Mouse (Mus musculus) intestine, embryonic 14.5 days (tissue): ENCODE results near the gene Mx1. TPM values are rescaled to one million over a fixed set of nuclear protein-coding genes. Genes with fewer than 3 reads are reported as not detected.
A peak's percentile ranks its signal among the peaks of the same experiment; 100 is the strongest.

Experiments
- ATAC-seq: fragments of 200-750 bp; cut with Nextera tagmentation; replicated peaks from 2 replicates; pipeline ENCODE4 v1.8.0; 2017; ENCODE audit warnings: low read depth, moderate number of reproducible peaks, moderate TSS enrichment, moderate library complexity; ENCODE audit not compliant: low FRiP score, low TSS enrichment
- DNase-seq: peaks from one replicate; pipeline ENCODE4 v3.0.0-alpha.2; 2018; ENCODE audit warnings: low spot score
- H3K27ac ChIP-seq: fragments of 300-500 bp; sonication (generic); 2 replicates; pipeline ENCODE4 v1.5.1; 2014; ENCODE audit warnings: low read depth, mild to moderate bottlenecking, control low read depth
- H3K27me3 ChIP-seq: fragments of 300-500 bp; sonication (generic); replicated peaks from 2 replicates; pipeline ENCODE4 v1.6.1; 2014; ENCODE audit warnings: low read length, control low read depth; ENCODE audit not compliant: control insufficient read depth, insufficient read depth
- H3K36me3 ChIP-seq: fragments of 300-500 bp; sonication (generic); 2 replicates; pipeline ENCODE4 v1.6.1; 2014; ENCODE audit warnings: low read length, control low read depth; ENCODE audit not compliant: control insufficient read depth, insufficient read depth
- H3K4me1 ChIP-seq: fragments of 300-500 bp; sonication (generic); replicated peaks from 2 replicates; pipeline ENCODE4 v1.6.1; 2014; ENCODE audit warnings: low read length, control low read depth, mixed read lengths; ENCODE audit not compliant: control insufficient read depth, insufficient read depth
- H3K4me2 ChIP-seq: fragments of 300-500 bp; sonication (generic); 2 replicates; pipeline ENCODE4 v1.6.1; 2014; ENCODE audit warnings: low read length
- H3K4me3 ChIP-seq: fragments of 300-500 bp; sonication (generic); 2 replicates; pipeline ENCODE4 v1.5.1; 2014; ENCODE audit warnings: low read depth, low read length, control low read depth, mixed read lengths
- H3K9ac ChIP-seq: fragments of 300-500 bp; sonication (generic); 2 replicates; pipeline ENCODE4 v1.6.1; 2014; ENCODE audit warnings: mild to moderate bottlenecking, low read length
- H3K9me3 ChIP-seq: fragments of 300-500 bp; sonication (generic); 2 replicates; pipeline ENCODE4 v1.6.1; 2016; ENCODE audit warnings: low read length, control low read depth; ENCODE audit not compliant: control insufficient read depth
- WGBS: fragments of 180-500 bp; shearing (Covaris S2); extraction: QIAGEN DNeasy Blood & Tissue Kit; methylation state at CpG from one replicate; pipeline ENCODE4 v1.1.7; 2014; 5-methylcytosine and 5-hydroxymethylcytosine counted together
- polyA plus RNA-seq: library from polyadenylated mRNA; unstranded; fragments of >200 nt; fragmentation: Nextera tagmentation; extraction: Ambion mirVana; gene quantifications from 2 replicates; pipeline ENCODE4 v1.2.1, GENCODE M21; 2014

The Mx1 gene
- polyA plus RNA-seq, 1 experiment from 2014 or later: 0.31 TPM

DNA sequence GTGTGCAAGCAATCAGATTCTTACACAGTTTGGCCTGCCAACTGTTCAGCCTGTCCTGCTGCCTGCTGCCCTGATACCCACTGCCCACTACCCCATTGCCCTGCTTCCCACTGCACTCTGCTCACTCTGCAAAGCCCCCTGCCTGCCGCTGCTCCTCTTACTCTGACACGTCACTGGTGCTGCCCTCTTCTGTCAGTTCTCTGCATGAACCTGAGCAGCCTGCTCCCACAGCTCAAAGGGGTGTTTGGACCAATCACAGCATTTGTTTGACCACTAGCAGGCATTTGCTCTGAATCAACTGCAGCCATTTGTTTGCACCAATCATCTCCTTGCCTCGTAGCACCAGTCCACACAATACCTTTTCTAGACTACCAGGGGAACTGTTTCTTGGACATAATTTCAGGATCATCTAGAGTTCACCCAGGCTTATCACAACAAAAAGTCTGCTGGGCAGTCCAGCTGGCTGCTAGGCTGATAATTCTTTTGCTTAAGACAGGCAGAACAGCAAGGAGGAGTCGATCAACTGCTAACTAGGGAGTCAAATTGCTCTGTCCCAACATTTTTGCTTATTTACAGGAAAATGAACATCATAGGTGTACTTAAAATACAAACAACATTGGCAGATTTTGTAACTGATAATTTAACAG, 44.7 kb downstream of the Mx1 start:
- Histone ChIP-seq H3K27ac (no peak overlapping the region), H3K9ac (no peak overlapping the region), H3K4me1 (0 out of 2 replicates have a peak, but pooled peaks cover 3% of the 10 kb centered on the region), H3K36me3 (no peaks in the 10 kb centered on the region), H3K27me3 (no peaks in the 10 kb centered on the region), H3K4me2 (no peak overlapping the region), H3K4me3 (no peak overlapping the region), H3K9me3 (no peaks in the 10 kb centered on the region)
- DNase-seq: peak; percentile 69
- 8% methylated on average over 4 of the region's 4 CpGs for WGBS
- ATAC-seq: no peak; the same call in 1 of the 2 replicates

DNA sequence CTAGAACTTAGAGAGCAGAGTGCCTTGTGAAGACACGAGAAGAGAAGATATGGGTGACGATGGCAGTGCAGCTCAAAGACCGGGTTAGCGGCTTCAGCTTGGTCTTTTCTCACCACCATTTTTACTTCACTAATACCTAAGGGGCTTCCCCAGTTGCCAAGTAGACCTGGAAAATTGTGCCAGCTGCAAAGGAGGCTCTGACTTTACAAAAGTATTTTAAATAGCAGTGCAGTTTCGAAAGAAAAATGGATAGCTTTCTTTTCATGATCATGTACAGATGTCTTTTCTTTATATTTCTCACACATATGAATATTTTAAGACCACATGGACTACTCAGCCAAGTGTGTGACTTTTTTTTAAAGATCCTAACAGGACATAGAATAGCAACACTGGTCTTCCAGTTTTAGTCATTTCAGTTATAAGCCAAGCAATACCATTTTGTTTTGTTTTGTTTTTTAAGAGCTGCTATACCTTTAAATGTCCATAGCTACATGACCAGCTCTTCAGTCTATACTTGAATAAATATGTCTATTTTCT, 57.2 kb downstream of the Mx1 start:
- Histone ChIP-seq H3K4me1 (no peaks in the 10 kb centered on the region), H3K4me3 (no peak overlapping the region), H3K9me3 (no peaks in the 10 kb centered on the region), H3K36me3 (no peaks in the 10 kb centered on the region), H3K27me3 (no peaks in the 10 kb centered on the region), H3K9ac (no peak overlapping the region), H3K27ac (no peak overlapping the region), H3K4me2 (no peak overlapping the region)
- 94% methylated on average over 5 of the region's 5 CpGs for WGBS
- DNase-seq (no peak), ATAC-seq (no peak)

DNA sequence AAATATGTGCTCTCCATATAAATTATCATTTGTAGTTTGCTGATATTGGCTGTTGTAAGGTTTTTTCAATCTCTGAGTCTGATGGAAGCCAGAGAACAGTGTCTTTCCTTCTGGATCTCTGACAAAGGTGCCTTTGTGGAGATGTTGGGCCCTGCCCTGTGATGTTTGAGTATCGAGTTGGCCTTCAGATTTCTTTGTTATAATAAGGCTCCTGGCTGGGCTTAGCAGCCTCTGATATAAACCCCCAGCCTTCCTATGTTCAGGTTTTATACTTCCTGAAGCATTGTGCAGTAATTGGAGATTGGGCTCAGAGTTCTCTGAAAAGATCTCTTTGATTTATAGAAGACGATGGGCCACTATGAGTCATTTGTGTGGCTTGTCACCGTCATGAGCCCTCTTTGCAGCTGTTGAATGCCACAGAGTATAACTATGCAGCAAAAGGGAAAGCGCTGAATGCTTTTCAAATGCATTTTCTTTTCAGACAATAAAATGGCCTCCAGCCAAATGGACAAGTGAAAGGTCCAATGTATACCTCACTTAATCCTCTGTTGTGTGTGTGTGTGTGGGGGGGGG, 60.4 kb downstream of the Mx1 start:
- H3K27ac ChIP-seq: no peak overlapping the region; the same call in 1 of the 2 replicates
- no peak overlapping the region for H3K4me3 ChIP-seq
- ATAC-seq (no peak), DNase-seq (no peak)
- no peaks in the 10 kb centered on the region for H3K27me3 ChIP-seq
- no peaks in the 10 kb centered on the region for H3K36me3 ChIP-seq
- no peaks in the 10 kb centered on the region for H3K9me3 ChIP-seq
- 66% methylated on average over 4 of the region's 4 CpGs for WGBS
- no peak overlapping the region for H3K9ac ChIP-seq
- no peak overlapping the region for H3K4me2 ChIP-seq
- no peaks in the 10 kb centered on the region for H3K4me1 ChIP-seq

DNA sequence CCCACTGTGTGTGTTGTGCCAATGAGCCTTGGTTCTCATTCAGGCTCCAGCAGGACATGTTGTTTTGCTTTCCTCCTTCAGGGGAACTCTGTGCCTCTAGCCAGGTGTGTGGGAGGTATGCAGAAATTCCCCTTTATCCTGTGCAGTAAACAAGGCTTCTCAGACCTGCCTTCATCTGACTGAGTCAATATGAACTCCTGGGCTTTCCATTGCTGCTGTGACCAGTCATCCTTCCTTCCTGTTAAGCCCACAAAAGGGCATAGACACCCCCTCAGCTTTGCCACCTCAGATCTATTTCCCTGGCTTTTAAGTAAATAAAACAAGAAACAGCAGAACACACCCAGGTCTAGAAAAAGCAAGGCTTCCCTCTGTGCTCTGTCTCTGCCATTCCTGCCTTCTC, 61.0 kb downstream of the Mx1 start:
- no peak overlapping the region for H3K4me3 ChIP-seq
- no peak for ATAC-seq
- H3K9me3 ChIP-seq: no peaks in the 10 kb centered on the region
- H3K27me3 ChIP-seq: no peaks in the 10 kb centered on the region
- H3K4me2 ChIP-seq: no peak overlapping the region
- H3K36me3 ChIP-seq: no peaks in the 10 kb centered on the region
- no peaks in the 10 kb centered on the region for H3K4me1 ChIP-seq
- no peak for DNase-seq
- H3K9ac ChIP-seq: no peak overlapping the region
- no peak overlapping the region for H3K27ac ChIP-seq

DNA sequence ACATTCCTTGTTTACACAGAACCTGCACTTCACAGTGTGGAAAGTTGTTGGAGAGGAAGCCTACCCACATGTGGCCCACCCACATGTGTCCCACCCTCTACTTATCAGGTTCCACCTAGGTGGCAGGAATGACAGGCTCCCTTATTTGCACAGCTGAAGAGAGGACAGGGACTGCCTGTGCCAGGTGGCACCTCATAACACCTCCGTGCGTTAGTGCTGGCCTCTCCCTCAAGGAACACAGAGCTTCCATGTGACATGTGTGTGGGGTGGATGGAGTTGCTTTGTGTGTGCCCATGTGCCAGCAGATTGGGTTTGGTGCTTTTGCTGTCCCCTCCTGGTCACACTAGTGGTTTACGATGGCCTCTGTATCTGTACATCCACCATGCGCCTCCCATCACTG, 62.7 kb downstream of the Mx1 start:
- no peak for ATAC-seq
- H3K27ac ChIP-seq: no peak overlapping the region
- 83% methylated on average over 4 of the region's 4 CpGs for WGBS
- no peak overlapping the region for H3K4me2 ChIP-seq
- no peaks in the 10 kb centered on the region for H3K27me3 ChIP-seq
- no peaks in the 10 kb centered on the region for H3K4me1 ChIP-seq
- no peak overlapping the region for H3K9ac ChIP-seq
- no peak for DNase-seq
- no peaks in the 10 kb centered on the region for H3K36me3 ChIP-seq
- no peak overlapping the region for H3K4me3 ChIP-seq
- H3K9me3 ChIP-seq: no peaks in the 10 kb centered on the region

DNA sequence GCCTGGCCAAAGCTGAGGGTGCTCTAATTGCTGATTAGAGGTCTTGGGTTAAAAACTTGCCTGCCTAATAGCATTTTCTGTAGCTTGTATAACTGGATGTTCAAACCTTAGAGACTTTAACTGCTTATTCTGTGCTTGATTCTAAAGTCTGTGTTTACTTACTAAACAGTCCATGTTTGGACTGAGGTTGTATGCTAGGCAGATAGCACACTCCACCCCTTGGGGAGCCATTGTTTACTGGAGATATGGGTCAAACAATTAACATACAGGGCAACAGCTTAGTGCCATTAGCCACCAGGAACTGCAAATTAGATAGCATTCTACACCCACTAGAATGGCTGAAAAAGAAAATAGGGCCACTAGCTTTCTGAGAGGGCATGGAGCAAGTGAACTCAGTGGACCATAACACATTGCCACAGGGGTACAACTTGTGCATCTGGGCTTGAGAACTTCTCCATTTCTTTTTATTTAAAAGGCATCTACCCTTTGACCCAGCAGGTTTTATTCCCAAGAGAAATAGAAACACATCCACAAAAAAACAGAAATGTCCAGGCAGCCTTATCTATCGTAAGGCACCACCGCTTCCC, 64.7 kb downstream of the Mx1 start:
- DNase-seq: no peak
- Histone ChIP-seq H3K36me3 (no peaks in the 10 kb centered on the region), H3K9me3 (no peaks in the 10 kb centered on the region), H3K4me3 (no peak overlapping the region), H3K27ac (no peak overlapping the region), H3K9ac (no peak overlapping the region), H3K27me3 (no peaks in the 10 kb centered on the region), H3K4me1 (no peaks in the 10 kb centered on the region), H3K4me2 (no peak overlapping the region)
- WGBS: 75% methylated on average over 2 of the region's 2 CpGs
- ATAC-seq: no peak

Other genes starting within 250 kb of the Mx1 start
- gene Bace2, start 106.2 kb downstream of the Mx1 start, polyA plus RNA-seq: 9.7 and 10.8 TPM in 2 replicates
- 0.26 TPM in 1 of 2 replicates, not detected in the other for gene Fam3b, start 51.9 kb upstream of the Mx1 start, polyA plus RNA-seq
- 25.5 and 25.9 TPM in 2 replicates for gene Tmprss2, start 148.3 kb upstream of the Mx1 start, polyA plus RNA-seq